Mouse (Mus musculus) limb, embryonic 11.5 days (tissue): ENCODE measurements at regions not wholly inside any gene's neighbourhood (a gene's known extent, or its start where the extent isn't known, plus 50 kb on each side); places are given as distances from the start of the nearest gene placed in this dataset.
A peak's percentile ranks its signal among the peaks of the same experiment; 100 is the strongest.

ENCODE experiments used
- ATAC-seq: fragments of 200-750 bp; cut with Nextera tagmentation; 2 replicates; pipeline ENCODE4 v1.8.0; 2017; ENCODE audit warnings: low read depth; ENCODE audit not compliant: insufficient number of reproducible peaks, low FRiP score, low TSS enrichment
- DNase-seq: peaks from one replicate; pipeline ENCODE4 v3.0.0-alpha.2; 2015; ENCODE audit warnings: low spot score
- H3K27ac ChIP-seq: fragments of 300-500 bp; sonication (generic); replicated peaks from 2 replicates; pipeline ENCODE4 v1.5.1; 2014; ENCODE audit warnings: low read depth, mild to moderate bottlenecking, low read length
- H3K27me3 ChIP-seq: fragments of 300-500 bp; sonication (generic); 2 replicates; pipeline ENCODE4 v1.6.1; 2014; ENCODE audit warnings: mild to moderate bottlenecking, low read length, mixed read lengths; ENCODE audit not compliant: control insufficient read depth, insufficient read depth
- H3K36me3 ChIP-seq: fragments of 300-500 bp; sonication (generic); 2 replicates; pipeline ENCODE4 v1.6.1; 2014; ENCODE audit warnings: mild to moderate bottlenecking, low read length, moderate library complexity, mixed read lengths; ENCODE audit not compliant: control insufficient read depth, insufficient read depth
- H3K4me1 ChIP-seq: fragments of 300-500 bp; sonication (generic); 2 replicates; pipeline ENCODE4 v1.6.1; 2014; ENCODE audit warnings: low read length, mixed read lengths; ENCODE audit not compliant: control insufficient read depth, insufficient read depth
- H3K4me2 ChIP-seq: fragments of 300-500 bp; sonication (generic); 2 replicates; pipeline ENCODE4 v1.6.1; 2014; ENCODE audit warnings: low read depth, mild to moderate bottlenecking, moderate library complexity; ENCODE audit not compliant: severe bottlenecking
- H3K4me3 ChIP-seq: fragments of 300-500 bp; sonication (generic); 2 replicates; pipeline ENCODE4 v1.5.1; 2014; ENCODE audit warnings: low read depth, low read length
- H3K9ac ChIP-seq: fragments of 300-500 bp; sonication (generic); 2 replicates; pipeline ENCODE4 v1.6.1; 2014; ENCODE audit warnings: mild to moderate bottlenecking, low read length
- H3K9me3 ChIP-seq: fragments of 300-500 bp; sonication (generic); 2 replicates; pipeline ENCODE4 v1.6.1; 2016; ENCODE audit warnings: low read length; ENCODE audit not compliant: control insufficient read depth
- WGBS: fragments of 180-500 bp; shearing (Covaris S2); extraction: QIAGEN DNeasy Blood & Tissue Kit; methylation state at CpG from one replicate; pipeline ENCODE4 v1.1.7; 2014; 5-methylcytosine and 5-hydroxymethylcytosine counted together

DNA sequence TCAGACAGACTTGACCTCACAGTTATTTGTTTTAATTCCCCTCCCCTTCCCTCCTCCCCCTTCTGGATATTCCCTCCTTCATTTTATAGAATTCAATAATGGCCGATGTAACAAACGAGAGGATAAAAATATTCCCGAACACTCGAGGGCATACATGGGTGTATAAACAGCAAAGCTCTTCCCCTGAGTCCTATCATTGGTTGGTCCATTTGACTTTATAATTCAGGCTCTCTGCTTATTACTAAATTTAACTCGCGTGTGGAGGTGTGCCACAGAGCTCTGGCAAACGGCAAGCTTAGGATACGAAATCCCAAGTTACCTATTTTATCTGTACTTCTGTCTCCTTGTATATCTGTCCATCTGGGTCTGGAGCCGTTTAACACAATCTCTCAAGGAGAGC is 82.1 kb upstream of the Zfp64 start:
- Histone ChIP-seq H3K9ac (no peak overlapping the region), H3K4me2 (no peak overlapping the region), H3K27me3 (no peaks in the 10 kb centered on the region), H3K36me3 (no peaks in the 10 kb centered on the region), H3K9me3 (no peaks in the 10 kb centered on the region; the same call in 1 of the 2 replicates), H3K27ac (no peak overlapping the region), H3K4me3 (no peak overlapping the region), H3K4me1 (no peaks in the 10 kb centered on the region)
- ATAC-seq (no peak), DNase-seq (no peak)
- WGBS = 90% methylated on average over 9 of the region's 9 CpGs

- no peak overlapping the region for H3K4me2 ChIP-seq
- DNase-seq = peak; percentile 66
- no peak overlapping the region for H3K9ac ChIP-seq
- H3K27ac ChIP-seq = no peak overlapping the region
- no peaks in the 10 kb centered on the region for H3K9me3 ChIP-seq
- no peaks in the 10 kb centered on the region for H3K36me3 ChIP-seq
- ATAC-seq = no peak
- 34% methylated on average over 3 of the region's 3 CpGs for WGBS
- H3K27me3 ChIP-seq = no peaks in the 10 kb centered on the region
- no peaks in the 10 kb centered on the region for H3K4me1 ChIP-seq
- no peak overlapping the region for H3K4me3 ChIP-seq
Measured at GRCm38 (mm10) chr2:169035315-169035714, 79.9 kb upstream of the Zfp64 start.

DNA sequence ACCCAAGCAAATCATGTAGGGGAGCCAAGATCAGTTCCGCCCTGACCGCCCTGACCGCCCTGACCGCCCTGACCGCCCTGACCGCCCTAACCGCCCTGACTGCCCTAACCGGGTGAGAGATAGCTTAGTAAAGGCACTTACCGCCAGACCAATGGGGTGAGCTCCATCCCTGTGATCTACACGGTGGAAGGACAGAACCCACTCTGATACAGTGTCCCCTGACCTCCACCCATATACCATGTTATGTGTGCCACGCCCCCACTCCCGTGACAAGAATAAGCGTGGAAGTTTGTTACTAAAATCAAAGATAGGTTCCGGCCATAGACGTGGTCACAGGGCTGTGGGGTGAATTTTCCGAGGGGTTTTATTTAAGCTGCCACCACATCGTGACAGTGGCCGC is 78.6 kb upstream of the Zfp64 start:
- Histone ChIP-seq H3K4me1 (no peaks in the 10 kb centered on the region), H3K9ac (no peak overlapping the region), H3K4me3 (no peak overlapping the region), H3K9me3 (no peaks in the 10 kb centered on the region), H3K27ac (no peak overlapping the region), H3K4me2 (no peak overlapping the region), H3K36me3 (no peaks in the 10 kb centered on the region), H3K27me3 (no peaks in the 10 kb centered on the region)
- no peak for DNase-seq
- no peak for ATAC-seq
- 52% methylated on average over 18 of the region's 18 CpGs for WGBS

DNA sequence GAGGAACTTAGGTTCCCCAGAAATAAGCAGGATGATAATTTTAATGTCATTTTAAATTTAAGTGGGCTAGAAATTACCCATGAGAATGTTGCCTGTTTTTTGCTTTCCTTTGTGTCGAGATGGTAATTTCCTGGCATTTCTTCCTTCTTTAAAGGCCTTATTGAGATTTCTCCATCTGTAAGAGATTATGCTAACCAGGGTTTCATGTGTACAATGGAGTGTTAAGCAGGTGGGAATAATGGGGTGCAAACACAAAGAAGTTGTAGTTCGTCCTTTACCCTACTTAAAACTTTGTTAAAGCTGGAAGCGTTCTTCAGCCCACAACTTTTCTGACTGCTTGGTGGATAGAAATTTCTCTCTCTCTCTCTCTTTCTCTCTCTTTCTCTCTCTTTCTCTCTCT is 77.8 kb upstream of the Zfp64 start:
- ATAC-seq (no peak), DNase-seq (no peak)
- Histone ChIP-seq H3K4me3 (no peak overlapping the region), H3K4me1 (no peaks in the 10 kb centered on the region), H3K9ac (no peak overlapping the region), H3K36me3 (no peaks in the 10 kb centered on the region), H3K9me3 (no peaks in the 10 kb centered on the region), H3K4me2 (no peak overlapping the region), H3K27me3 (no peaks in the 10 kb centered on the region), H3K27ac (no peak overlapping the region)
- WGBS = 41% methylated on average over 3 of the region's 3 CpGs

DNA sequence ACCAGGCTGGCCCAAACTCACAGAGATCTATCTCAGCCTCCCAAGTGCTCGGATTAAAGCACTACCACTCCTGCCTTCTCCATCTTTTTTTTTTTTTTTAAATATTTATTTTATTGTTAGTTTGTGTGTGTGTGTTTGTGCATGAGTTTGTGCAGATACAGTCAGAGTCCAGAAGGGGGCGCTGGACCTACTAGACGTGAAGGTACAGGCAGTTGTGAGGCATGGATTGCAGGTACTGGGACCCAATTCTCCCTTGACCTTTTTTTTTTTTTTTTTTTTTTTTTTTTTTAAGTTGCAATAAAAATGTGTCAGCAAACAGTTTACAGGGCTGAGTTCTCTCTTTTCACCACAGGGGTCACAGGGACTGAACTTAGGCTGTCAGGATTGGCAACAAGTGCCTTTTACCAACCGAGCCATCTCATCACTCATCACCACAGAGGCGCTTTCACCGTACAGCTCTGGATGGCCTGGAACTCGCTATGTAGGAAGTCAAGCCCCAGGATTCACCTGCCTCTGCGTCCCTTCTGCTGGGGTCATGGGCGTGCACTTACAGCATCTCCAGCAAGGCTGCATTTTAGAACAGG is 73.2 kb upstream of the Zfp64 start:
- no peaks in the 10 kb centered on the region for H3K4me1 ChIP-seq
- no peaks in the 10 kb centered on the region for H3K36me3 ChIP-seq
- WGBS = 61% methylated on average over 9 of the region's 9 CpGs
- H3K9ac ChIP-seq = no peak overlapping the region
- H3K4me3 ChIP-seq = no peak overlapping the region
- no peak overlapping the region for H3K27ac ChIP-seq
- DNase-seq = no peak
- H3K27me3 ChIP-seq = no peaks in the 10 kb centered on the region
- H3K9me3 ChIP-seq = no peaks in the 10 kb centered on the region
- no peak for ATAC-seq
- H3K4me2 ChIP-seq = no peak overlapping the region

GRCm38 (mm10) chr2:169019037-169019436 is 63.6 kb upstream of the Zfp64 start:
- no peak for DNase-seq
- no peaks in the 10 kb centered on the region; the same call in 1 of the 2 replicates for H3K9me3 ChIP-seq
- no peak overlapping the region for H3K9ac ChIP-seq
- 71% methylated on average over 3 of the region's 3 CpGs for WGBS
- no peaks in the 10 kb centered on the region for H3K36me3 ChIP-seq
- no peak overlapping the region for H3K4me2 ChIP-seq
- ATAC-seq = no peak
- H3K4me3 ChIP-seq = no peak overlapping the region
- no peaks in the 10 kb centered on the region for H3K4me1 ChIP-seq
- H3K27me3 ChIP-seq = no peaks in the 10 kb centered on the region
- no peak overlapping the region for H3K27ac ChIP-seq

DNA sequence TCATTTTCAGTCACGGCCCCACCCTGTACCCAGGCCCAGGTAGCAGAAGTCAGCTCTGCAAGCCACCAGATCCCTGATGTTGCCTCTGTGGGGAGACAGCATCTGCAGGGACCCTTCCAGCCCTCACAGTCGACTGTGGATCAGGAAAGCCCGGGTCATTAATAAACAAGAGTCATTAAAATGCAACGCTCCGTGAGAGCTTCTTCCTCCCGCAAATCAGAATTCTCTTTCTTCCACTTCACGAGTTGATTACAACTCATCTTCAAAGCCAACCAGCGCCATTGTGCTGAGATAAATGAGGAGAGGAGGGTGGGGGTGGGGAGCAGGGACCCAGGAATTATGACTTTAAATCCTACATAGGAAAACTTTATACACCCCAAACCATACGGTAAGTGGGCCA is 54.9 kb upstream of the Zfp64 start:
- no peaks in the 10 kb centered on the region for H3K27me3 ChIP-seq
- H3K27ac ChIP-seq = no peak overlapping the region
- peaks cover 18% of the 10 kb centered on the region; the same call in 1 of the 2 replicates for H3K4me1 ChIP-seq
- no peak for ATAC-seq
- H3K36me3 ChIP-seq = no peaks in the 10 kb centered on the region
- DNase-seq = peak; percentile 36
- no peaks in the 10 kb centered on the region; the same call in 1 of the 2 replicates for H3K9me3 ChIP-seq
- no peak overlapping the region for H3K9ac ChIP-seq
- 28% methylated on average over 9 of the region's 9 CpGs for WGBS
- H3K4me3 ChIP-seq = no peak overlapping the region
- no peak overlapping the region for H3K4me2 ChIP-seq

GRCm38 (mm10) chr2:169008756-169009155 is 53.4 kb upstream of the Zfp64 start:
- Histone ChIP-seq H3K36me3 (no peaks in the 10 kb centered on the region), H3K9ac (no peak overlapping the region), H3K9me3 (no peaks in the 10 kb centered on the region), H3K4me3 (no peak overlapping the region), H3K4me1 (peaks cover 18% of the 10 kb centered on the region; the same call in 1 of the 2 replicates), H3K27ac (no peak overlapping the region), H3K4me2 (peak overlapping the region; percentile 31), H3K27me3 (no peaks in the 10 kb centered on the region)
- WGBS = 40% methylated on average over 20 of the region's 20 CpGs
- ATAC-seq (peak; percentile 81), DNase-seq (peak; percentile 80)

- no peak overlapping the region for H3K27ac ChIP-seq
- WGBS = 9% methylated on average over 9 of the region's 9 CpGs
- no peaks in the 10 kb centered on the region for H3K27me3 ChIP-seq
- peaks cover 18% of the 10 kb centered on the region; the same call in 1 of the 2 replicates for H3K4me1 ChIP-seq
- no peaks in the 10 kb centered on the region for H3K9me3 ChIP-seq
- ATAC-seq = peak; percentile 51; the same call in 1 of the 2 replicates
- peak overlapping the region; percentile 31 for H3K4me2 ChIP-seq
- H3K9ac ChIP-seq = no peak overlapping the region
- H3K36me3 ChIP-seq = no peaks in the 10 kb centered on the region
- no peak overlapping the region for H3K4me3 ChIP-seq
- DNase-seq = peak; percentile 51
Measured at GRCm38 (mm10) chr2:169008333-169008732, 52.9 kb upstream of the Zfp64 start.
